Mouse (Mus musculus): ENCODE measurements around the gene Ago4. TPM values are rescaled to one million over a fixed set of nuclear protein-coding genes. Genes with fewer than 3 reads are reported as not detected.
"Not testable (repeated sequence)": the region's sequence is repeated elsewhere in the genome, so short reads cannot be mapped to it uniquely, and the experiment has no call there.

The Ago4 gene
- polyA plus RNA-seq, 1 experiment from 2014 or later: 1.4 TPM

GRCm38 (mm10) chr4:126546183-126546582 is 12.9 kb upstream of the Ago4 start:
- no peak overlapping the region for H3K27ac ChIP-seq
- DNase-seq (ENCODE audit: low spot score): no peak
- ATAC-seq (replicated peaks; ENCODE audit: low FRiP score, low read depth): no peak
- H3K9ac ChIP-seq (ENCODE audit: low read depth, low read length): no peak overlapping the region
- H3K27me3 ChIP-seq (ENCODE audit: insufficient read depth, low read length): no peaks in the 10 kb centered on the region
- no peak overlapping the region for H3K4me3 ChIP-seq (replicated peaks; ENCODE audit: low read depth, low read length)
- no peaks in the 10 kb centered on the region for H3K9me3 ChIP-seq (replicated peaks; ENCODE audit: low read length)
- no peaks in the 10 kb centered on the region for H3K36me3 ChIP-seq (ENCODE audit: insufficient read depth, low read length)
- H3K4me1 ChIP-seq (replicated peaks; ENCODE audit: insufficient read depth, low read length): no peaks in the 10 kb centered on the region
- H3K4me2 ChIP-seq (ENCODE audit: low read length): no peak overlapping the region
- no peak for TF ChIP-seq CTCF (IDR thresholded peaks at IDR 0.05; ENCODE audit: low read depth)
- 81% methylated on average over 2 of the region's 2 CpGs for WGBS

DNA sequence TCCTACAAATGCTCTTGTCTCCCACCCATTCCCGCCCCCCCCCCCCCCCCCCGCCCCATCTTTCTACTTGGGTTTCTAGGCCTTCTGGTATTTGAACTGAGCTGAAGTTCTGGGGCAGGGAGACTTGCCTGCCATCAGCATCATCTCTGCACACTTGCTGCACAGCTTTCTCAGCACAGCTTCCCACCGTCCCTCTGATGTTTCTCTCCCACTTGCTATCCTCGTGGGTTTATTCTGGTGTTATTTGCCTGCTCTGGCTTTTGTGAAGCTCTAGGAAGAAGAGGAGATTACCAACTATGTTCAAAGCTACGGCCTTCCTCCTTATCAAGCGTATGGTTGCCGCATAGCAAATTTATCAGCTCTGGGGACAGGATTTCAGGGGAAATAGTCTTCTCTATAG is 12.4 kb upstream of the Ago4 start:
- Histone ChIP-seq H3K36me3 (ENCODE audit: insufficient read depth, low read length) (no peaks in the 10 kb centered on the region), H3K4me1 (replicated peaks; ENCODE audit: insufficient read depth, low read length) (no peaks in the 10 kb centered on the region), H3K9ac (ENCODE audit: low read depth, low read length) (no peak overlapping the region), H3K4me2 (ENCODE audit: low read length) (no peak overlapping the region), H3K27ac (no peak overlapping the region), H3K4me3 (replicated peaks; ENCODE audit: low read depth, low read length) (no peak overlapping the region), H3K9me3 (replicated peaks; ENCODE audit: low read length) (no peaks in the 10 kb centered on the region), H3K27me3 (ENCODE audit: insufficient read depth, low read length) (no peaks in the 10 kb centered on the region)
- DNase-seq (ENCODE audit: low spot score): no peak
- TF ChIP-seq CTCF (IDR thresholded peaks at IDR 0.05; ENCODE audit: low read depth): no peak
- no peak for ATAC-seq (replicated peaks; ENCODE audit: low FRiP score, low read depth)
- WGBS: 83% methylated on average over 5 of the region's 7 CpGs

- Histone ChIP-seq H3K9ac (ENCODE audit: low read depth, low read length) (no peak overlapping the region), H3K4me1 (replicated peaks; ENCODE audit: insufficient read depth, low read length) (no peaks in the 10 kb centered on the region), H3K27ac (no peak overlapping the region), H3K4me3 (replicated peaks; ENCODE audit: low read depth, low read length) (no peak overlapping the region), H3K36me3 (ENCODE audit: insufficient read depth, low read length) (no peaks in the 10 kb centered on the region), H3K4me2 (ENCODE audit: low read length) (no peak overlapping the region), H3K27me3 (ENCODE audit: insufficient read depth, low read length) (no peaks in the 10 kb centered on the region), H3K9me3 (replicated peaks; ENCODE audit: low read length) (no peaks in the 10 kb centered on the region)
- no peak for DNase-seq (ENCODE audit: low spot score)
- 88% methylated on average over 1 of the region's 1 CpGs for WGBS
- no peak for ATAC-seq (replicated peaks; ENCODE audit: low FRiP score, low read depth)
- TF ChIP-seq CTCF (IDR thresholded peaks at IDR 0.05; ENCODE audit: low read depth): no peak
Measured at GRCm38 (mm10) chr4:126545016-126545415, 11.7 kb upstream of the Ago4 start.

DNA sequence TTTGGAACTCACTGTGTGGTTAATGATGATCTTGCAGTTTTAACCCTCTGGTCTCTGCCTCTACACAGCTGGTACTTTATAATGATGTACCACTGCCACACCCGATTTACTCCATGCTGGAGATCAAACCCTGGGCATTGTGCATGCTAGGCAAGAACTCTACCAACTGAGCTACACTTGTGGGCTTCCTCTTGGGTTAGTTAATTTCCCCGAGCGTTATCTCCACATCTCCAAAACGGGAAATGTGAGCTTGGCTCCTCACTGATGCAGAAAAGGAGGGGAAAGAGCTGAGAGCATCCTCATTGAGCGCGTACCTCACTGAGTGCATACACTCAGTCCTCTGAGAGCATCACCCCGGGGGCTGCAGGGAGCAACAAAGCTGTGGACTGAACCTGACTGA is 9.6 kb upstream of the Ago4 start:
- H3K4me3 ChIP-seq (replicated peaks; ENCODE audit: low read depth, low read length): no peak overlapping the region
- DNase-seq (ENCODE audit: low spot score): no peak
- no peaks in the 10 kb centered on the region for H3K27me3 ChIP-seq (ENCODE audit: insufficient read depth, low read length)
- no peak overlapping the region for H3K4me2 ChIP-seq (ENCODE audit: low read length)
- H3K4me1 ChIP-seq (replicated peaks; ENCODE audit: insufficient read depth, low read length): no peaks in the 10 kb centered on the region
- H3K9ac ChIP-seq (ENCODE audit: low read depth, low read length): no peak overlapping the region
- no peaks in the 10 kb centered on the region for H3K36me3 ChIP-seq (ENCODE audit: insufficient read depth, low read length)
- H3K27ac ChIP-seq: no peak overlapping the region
- 60% methylated on average over 7 of the region's 7 CpGs for WGBS
- no peaks in the 10 kb centered on the region for H3K9me3 ChIP-seq (replicated peaks; ENCODE audit: low read length)
- no peak for TF ChIP-seq CTCF (IDR thresholded peaks at IDR 0.05; ENCODE audit: low read depth)
- ATAC-seq (replicated peaks; ENCODE audit: low FRiP score, low read depth): no peak

DNA sequence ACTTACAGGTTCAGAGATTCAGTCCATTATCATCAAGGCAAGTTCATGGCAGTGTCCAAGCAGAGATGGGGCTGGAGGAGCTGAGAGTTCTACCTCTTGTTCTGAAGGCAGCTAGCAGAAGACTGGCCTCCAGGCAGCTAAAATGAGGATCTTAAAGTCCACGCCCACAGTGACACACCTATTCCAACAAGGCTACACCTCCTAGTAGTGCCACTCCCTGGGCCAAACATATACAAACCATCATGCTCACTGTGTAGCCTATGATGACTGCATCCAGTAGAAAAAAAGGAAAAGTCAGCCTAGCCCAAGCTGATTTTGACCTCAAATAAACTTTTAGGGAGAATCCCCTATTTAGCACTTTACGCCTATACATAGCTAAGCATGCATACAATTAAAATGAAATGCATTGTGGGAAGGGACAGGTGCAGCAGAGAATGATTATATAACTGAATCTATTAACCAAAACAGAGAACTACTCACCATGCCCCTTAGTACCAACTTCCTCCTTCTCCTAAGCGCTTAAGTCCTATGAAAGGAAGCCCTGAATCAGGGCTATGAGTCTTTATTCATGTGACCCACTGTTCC is 7.3 kb upstream of the Ago4 start:
- Histone ChIP-seq H3K27me3 (ENCODE audit: insufficient read depth, low read length) (no peaks in the 10 kb centered on the region), H3K4me2 (ENCODE audit: low read length) (no peak overlapping the region), H3K36me3 (ENCODE audit: insufficient read depth, low read length) (no peaks in the 10 kb centered on the region), H3K9ac (ENCODE audit: low read depth, low read length) (no peak overlapping the region), H3K27ac (no peak overlapping the region), H3K4me3 (replicated peaks; ENCODE audit: low read depth, low read length) (no peak overlapping the region), H3K4me1 (replicated peaks; ENCODE audit: insufficient read depth, low read length) (no peaks in the 10 kb centered on the region), H3K9me3 (replicated peaks; ENCODE audit: low read length) (no peaks in the 10 kb centered on the region)
- WGBS: 82% methylated on average over 3 of the region's 3 CpGs
- DNase-seq (ENCODE audit: low spot score) (no peak), ATAC-seq (replicated peaks; ENCODE audit: low FRiP score, low read depth) (no peak)
- no peak for TF ChIP-seq CTCF (IDR thresholded peaks at IDR 0.05; ENCODE audit: low read depth)

DNA sequence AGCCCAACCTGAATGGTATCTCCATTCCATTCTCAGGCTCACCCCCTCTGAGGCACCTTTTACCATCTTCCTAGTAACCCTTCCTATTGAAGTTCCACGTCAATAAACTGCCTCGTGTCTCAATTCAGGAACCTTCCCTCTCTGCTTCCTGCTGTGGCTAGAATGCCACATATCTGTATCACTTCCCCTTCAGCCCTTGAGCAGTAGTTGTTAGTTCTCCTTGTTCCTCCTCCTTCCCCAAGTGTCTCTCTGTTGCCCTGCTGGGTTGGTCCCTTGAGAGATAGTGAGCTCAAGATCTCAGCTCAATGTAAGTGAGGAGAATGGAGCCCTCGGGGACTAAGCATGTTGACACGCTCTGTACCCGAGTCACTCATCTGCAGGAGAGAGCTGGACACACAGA is 3.6 kb upstream of the Ago4 start:
- Histone ChIP-seq H3K9ac (ENCODE audit: low read depth, low read length) (no peak overlapping the region), H3K9me3 (replicated peaks; ENCODE audit: low read length) (no peaks in the 10 kb centered on the region), H3K4me2 (ENCODE audit: low read length) (no peak overlapping the region), H3K27ac (no peak overlapping the region), H3K4me1 (replicated peaks; ENCODE audit: insufficient read depth, low read length) (no peaks in the 10 kb centered on the region; the same call in 1 of the 2 replicates), H3K36me3 (ENCODE audit: insufficient read depth, low read length) (no peaks in the 10 kb centered on the region), H3K27me3 (ENCODE audit: insufficient read depth, low read length) (no peaks in the 10 kb centered on the region), H3K4me3 (replicated peaks; ENCODE audit: low read depth, low read length) (no peak overlapping the region)
- ATAC-seq (replicated peaks; ENCODE audit: low FRiP score, low read depth) (no peak), DNase-seq (ENCODE audit: low spot score) (no peak)
- TF ChIP-seq CTCF (IDR thresholded peaks at IDR 0.05; ENCODE audit: low read depth): no peak
- WGBS: 63% methylated on average over 5 of the region's 5 CpGs

- not testable (repeated sequence) for H3K4me1 ChIP-seq (replicated peaks; ENCODE audit: insufficient read depth, low read length); H3K9ac ChIP-seq (ENCODE audit: low read depth, low read length); H3K9me3 ChIP-seq (replicated peaks; ENCODE audit: low read length); DNase-seq (ENCODE audit: low spot score); H3K4me3 ChIP-seq (replicated peaks; ENCODE audit: low read depth, low read length); H3K36me3 ChIP-seq (ENCODE audit: insufficient read depth, low read length); H3K4me2 ChIP-seq (ENCODE audit: low read length); H3K27ac ChIP-seq; H3K27me3 ChIP-seq (ENCODE audit: insufficient read depth, low read length); ATAC-seq (replicated peaks; ENCODE audit: low FRiP score, low read depth)
- WGBS: 95% methylated on average over 7 of the region's 7 CpGs
Measured at GRCm38 (mm10) chr4:126535631-126536030, 2.4 kb upstream of the Ago4 start.

Data from kidney, postnatal 0 days (tissue).